Mouse (Mus musculus): ENCODE measurements around the gene Nphp3. TPM values are rescaled to one million over a fixed set of nuclear protein-coding genes. Genes with fewer than 3 reads are reported as not detected.

Nphp3 gene
- total and polyA plus RNA-seq, 2 experiments = 2.9 to 8.7 TPM

- H3K4me3 ChIP-seq (ENCODE audit: insufficient read depth, low read depth, low read length) = peak overlapping the region; percentile 62; the same call in 1 of the 2 replicates
- peaks cover 7% of the 10 kb centered on the region for H3K36me3 ChIP-seq (ENCODE audit: control insufficient read depth, insufficient read depth, low read length)
- H3K4me1 ChIP-seq (ENCODE audit: control insufficient read depth, insufficient read depth, low read length) = peaks cover 11% of the 10 kb centered on the region; the same call in 1 of the 2 replicates
- DNase-seq (ENCODE audit: extremely low read depth, low read depth, low spot score) = peak; percentile 95
- no peak overlapping the region for H3K27ac ChIP-seq (replicated peaks; ENCODE audit: insufficient read depth, low read depth, low read length)
- TF ChIP-seq POLR2A (IDR thresholded peaks at IDR 0.05; ENCODE audit: extremely low read depth, insufficient read depth, low read length) = no peak
- no peak for TF ChIP-seq CTCF (IDR thresholded peaks at IDR 0.05; ENCODE audit: low read depth, low read length)
- 2% methylated on average over 1 of the region's 1 CpGs for WGBS
- no peaks in the 10 kb centered on the region for H3K27me3 ChIP-seq (ENCODE audit: control insufficient read depth, insufficient read depth, low read length)
- H3K79me2 ChIP-seq (ENCODE audit: control insufficient read depth, insufficient read depth, low read length) = peaks cover 22% of the 10 kb centered on the region
- no peak overlapping the region for H3K9ac ChIP-seq (ENCODE audit: low read depth, low read length)
Observed at GRCm38 (mm10) chr9:104064571-104064970, 62.2 kb downstream of the Nphp3 start.

GRCm38 (mm10) chr9:104070241-104070640, 67.9 kb downstream of the Nphp3 start:
- peaks cover 17% of the 10 kb centered on the region for H3K4me1 ChIP-seq (ENCODE audit: control insufficient read depth, insufficient read depth, low read length)
- H3K79me2 ChIP-seq (ENCODE audit: control insufficient read depth, insufficient read depth, low read length) = peaks cover 7% of the 10 kb centered on the region; the same call in 1 of the 2 replicates
- WGBS = 48% methylated on average over 4 of the region's 4 CpGs
- TF ChIP-seq CTCF (IDR thresholded peaks at IDR 0.05; ENCODE audit: low read depth, low read length) (no peak), POLR2A (IDR thresholded peaks at IDR 0.05; ENCODE audit: extremely low read depth, insufficient read depth, low read length) (no peak)
- H3K4me3 ChIP-seq (ENCODE audit: insufficient read depth, low read depth, low read length) = no peak overlapping the region; the same call in 1 of the 2 replicates
- no peak for DNase-seq (ENCODE audit: extremely low read depth, low read depth, low spot score)
- peaks cover 21% of the 10 kb centered on the region for H3K36me3 ChIP-seq (ENCODE audit: control insufficient read depth, insufficient read depth, low read length)
- no peaks in the 10 kb centered on the region for H3K27me3 ChIP-seq (ENCODE audit: control insufficient read depth, insufficient read depth, low read length)
- H3K9ac ChIP-seq (ENCODE audit: low read depth, low read length) = no peak overlapping the region
- H3K27ac ChIP-seq (replicated peaks; ENCODE audit: insufficient read depth, low read depth, low read length) = no peak overlapping the region

- DNase-seq (ENCODE audit: extremely low read depth, low read depth, low spot score) = peak; percentile 99
- Histone ChIP-seq H3K4me3 (ENCODE audit: insufficient read depth, low read depth, low read length) (peak overlapping the region; percentile 15), H3K4me1 (ENCODE audit: control insufficient read depth, insufficient read depth, low read length) (peaks cover 17% of the 10 kb centered on the region), H3K36me3 (ENCODE audit: control insufficient read depth, insufficient read depth, low read length) (peaks cover 28% of the 10 kb centered on the region), H3K79me2 (ENCODE audit: control insufficient read depth, insufficient read depth, low read length) (peaks cover 7% of the 10 kb centered on the region; the same call in 1 of the 2 replicates), H3K9ac (ENCODE audit: low read depth, low read length) (peak overlapping the region; percentile 44), H3K27ac (replicated peaks; ENCODE audit: insufficient read depth, low read depth, low read length) (peak overlapping the region; percentile 82), H3K27me3 (ENCODE audit: control insufficient read depth, insufficient read depth, low read length) (no peaks in the 10 kb centered on the region)
- WGBS = 16% methylated on average over 8 of the region's 8 CpGs
- TF ChIP-seq CTCF (IDR thresholded peaks at IDR 0.05; ENCODE audit: low read depth, low read length) (no peak), POLR2A (IDR thresholded peaks at IDR 0.05; ENCODE audit: extremely low read depth, insufficient read depth, low read length) (no peak)
Observed at GRCm38 (mm10) chr9:104070863-104071604, 68.7 kb downstream of the Nphp3 start.

GRCm38 (mm10) chr9:104075808-104076207, 73.5 kb downstream of the Nphp3 start:
- no peaks in the 10 kb centered on the region for H3K27me3 ChIP-seq (ENCODE audit: control insufficient read depth, insufficient read depth, low read length)
- peak; percentile 58 for DNase-seq (ENCODE audit: extremely low read depth, low read depth, low spot score)
- H3K4me3 ChIP-seq (ENCODE audit: insufficient read depth, low read depth, low read length) = no peak overlapping the region
- peaks cover 14% of the 10 kb centered on the region for H3K4me1 ChIP-seq (ENCODE audit: control insufficient read depth, insufficient read depth, low read length)
- WGBS = 81% methylated on average over 2 of the region's 2 CpGs
- no peak for TF ChIP-seq POLR2A (IDR thresholded peaks at IDR 0.05; ENCODE audit: extremely low read depth, insufficient read depth, low read length)
- peak; percentile 38; the same call in 1 of the 2 replicates for TF ChIP-seq CTCF (IDR thresholded peaks at IDR 0.05; ENCODE audit: low read depth, low read length)
- no peak overlapping the region for H3K27ac ChIP-seq (replicated peaks; ENCODE audit: insufficient read depth, low read depth, low read length)
- peaks cover 62% of the 10 kb centered on the region for H3K36me3 ChIP-seq (ENCODE audit: control insufficient read depth, insufficient read depth, low read length)
- no peak overlapping the region for H3K9ac ChIP-seq (ENCODE audit: low read depth, low read length)
- H3K79me2 ChIP-seq (ENCODE audit: control insufficient read depth, insufficient read depth, low read length) = peaks cover 5% of the 10 kb centered on the region; the same call in 1 of the 2 replicates

GRCm38 (mm10) chr9:104078780-104079179, 76.4 kb downstream of the Nphp3 start:
- H3K9ac ChIP-seq (ENCODE audit: low read depth, low read length) = no peak overlapping the region
- no peaks in the 10 kb centered on the region for H3K27me3 ChIP-seq (ENCODE audit: control insufficient read depth, insufficient read depth, low read length)
- DNase-seq (ENCODE audit: extremely low read depth, low read depth, low spot score) = no peak
- no peak for TF ChIP-seq POLR2A (IDR thresholded peaks at IDR 0.05; ENCODE audit: extremely low read depth, insufficient read depth, low read length)
- no peak for TF ChIP-seq CTCF (IDR thresholded peaks at IDR 0.05; ENCODE audit: low read depth, low read length)
- no peak overlapping the region for H3K4me3 ChIP-seq (ENCODE audit: insufficient read depth, low read depth, low read length)
- 93% methylated on average over 1 of the region's 1 CpGs for WGBS
- no peak overlapping the region for H3K27ac ChIP-seq (replicated peaks; ENCODE audit: insufficient read depth, low read depth, low read length)
- peaks cover 79% of the 10 kb centered on the region for H3K36me3 ChIP-seq (ENCODE audit: control insufficient read depth, insufficient read depth, low read length)
- peaks cover 5% of the 10 kb centered on the region; the same call in 1 of the 2 replicates for H3K4me1 ChIP-seq (ENCODE audit: control insufficient read depth, insufficient read depth, low read length)
- no peaks in the 10 kb centered on the region; the same call in 1 of the 2 replicates for H3K79me2 ChIP-seq (ENCODE audit: control insufficient read depth, insufficient read depth, low read length)

GRCm38 (mm10) chr9:104079379-104079778, 77.0 kb downstream of the Nphp3 start:
- 54% methylated on average over 5 of the region's 5 CpGs for WGBS
- Histone ChIP-seq H3K9ac (ENCODE audit: low read depth, low read length) (no peak overlapping the region), H3K4me3 (ENCODE audit: insufficient read depth, low read depth, low read length) (no peak overlapping the region), H3K27me3 (ENCODE audit: control insufficient read depth, insufficient read depth, low read length) (no peaks in the 10 kb centered on the region), H3K79me2 (ENCODE audit: control insufficient read depth, insufficient read depth, low read length) (no peaks in the 10 kb centered on the region; the same call in 1 of the 2 replicates), H3K27ac (replicated peaks; ENCODE audit: insufficient read depth, low read depth, low read length) (no peak overlapping the region), H3K4me1 (ENCODE audit: control insufficient read depth, insufficient read depth, low read length) (peaks cover 3% of the 10 kb centered on the region; the same call in 1 of the 2 replicates), H3K36me3 (ENCODE audit: control insufficient read depth, insufficient read depth, low read length) (peaks cover 82% of the 10 kb centered on the region)
- peak; percentile 80 for TF ChIP-seq CTCF (IDR thresholded peaks at IDR 0.05; ENCODE audit: low read depth, low read length)
- TF ChIP-seq POLR2A (IDR thresholded peaks at IDR 0.05; ENCODE audit: extremely low read depth, insufficient read depth, low read length) = no peak
- DNase-seq (ENCODE audit: extremely low read depth, low read depth, low spot score) = peak; percentile 58
